Mouse (Mus musculus) liver, embryonic 12.5 days (tissue): ENCODE measurements around the gene Snx29. TPM values are rescaled to one million over a fixed set of nuclear protein-coding genes. Genes with fewer than 3 reads are reported as not detected.

Source experiments
- ATAC-seq: fragments of 200-750 bp; cut with Nextera tagmentation; 2 replicates; pipeline ENCODE4 v1.8.0; 2017; ENCODE audit warnings: moderate number of reproducible peaks, mild to moderate bottlenecking, moderate library complexity
- H3K27ac ChIP-seq: fragments of 300-500 bp; sonication (generic); 2 replicates; pipeline ENCODE4 v1.5.1; 2016; ENCODE audit warnings: mild to moderate bottlenecking
- H3K27me3 ChIP-seq: fragments of 300-500 bp; sonication (generic); replicated peaks from 2 replicates; pipeline ENCODE4 v1.6.1; 2016; ENCODE audit warnings: mild to moderate bottlenecking, moderate library complexity
- H3K36me3 ChIP-seq: fragments of 300-500 bp; sonication (generic); 2 replicates; pipeline ENCODE4 v1.6.1; 2016; ENCODE audit warnings: mild to moderate bottlenecking, moderate library complexity
- H3K4me1 ChIP-seq: fragments of 300-500 bp; sonication (generic); 2 replicates; pipeline ENCODE4 v1.6.1; 2016
- H3K4me2 ChIP-seq: fragments of 300-500 bp; sonication (generic); 2 replicates; pipeline ENCODE4 v1.6.1; 2016; ENCODE audit warnings: mild to moderate bottlenecking, moderate library complexity
- H3K4me3 ChIP-seq: fragments of 300-500 bp; sonication (generic); 2 replicates; pipeline ENCODE4 v1.5.1; 2016; ENCODE audit warnings: mild to moderate bottlenecking, moderate library complexity
- H3K9ac ChIP-seq: fragments of 300-500 bp; sonication (generic); 2 replicates; pipeline ENCODE4 v1.6.1; 2016; ENCODE audit warnings: mild to moderate bottlenecking, moderate library complexity
- H3K9me3 ChIP-seq: fragments of 300-500 bp; sonication (generic); replicated peaks from 2 replicates; pipeline ENCODE4 v1.6.1; 2016; ENCODE audit warnings: mild to moderate bottlenecking, moderate library complexity
- WGBS: fragments of 180-500 bp; shearing (Covaris S2); methylation state at CpG from one replicate; pipeline ENCODE4 v1.1.7; 2016; ENCODE audit not compliant: insufficient replicate concordance; 5-methylcytosine and 5-hydroxymethylcytosine counted together
- polyA plus RNA-seq: library from polyadenylated mRNA; unstranded; fragments of >200 nt; fragmentation: Nextera tagmentation; extraction: Ambion mirVana; gene quantifications from 2 replicates; pipeline ENCODE4 v1.2.1, GENCODE M21; 2016

The Snx29 gene
- polyA plus RNA-seq, 1 experiment from 2014 or later: 4.9 TPM

GRCm38 (mm10) chr16:11597769-11598168, 275.1 kb downstream of the Snx29 start:
- ATAC-seq: no peak
- no peaks in the 10 kb centered on the region for H3K27me3 ChIP-seq
- WGBS: 69% methylated on average over 7 of the region's 7 CpGs
- no peak overlapping the region for H3K4me3 ChIP-seq
- no peak overlapping the region for H3K27ac ChIP-seq
- no peak overlapping the region for H3K9ac ChIP-seq
- H3K4me2 ChIP-seq: no peak overlapping the region
- H3K9me3 ChIP-seq: no peaks in the 10 kb centered on the region
- H3K36me3 ChIP-seq: no peaks in the 10 kb centered on the region
- H3K4me1 ChIP-seq: peaks cover 16% of the 10 kb centered on the region

GRCm38 (mm10) chr16:11599523-11599922, 276.8 kb downstream of the Snx29 start:
- Histone ChIP-seq H3K4me2 (no peak overlapping the region), H3K9me3 (no peaks in the 10 kb centered on the region), H3K4me1 (peaks cover 16% of the 10 kb centered on the region), H3K4me3 (no peak overlapping the region), H3K27ac (no peak overlapping the region), H3K9ac (no peak overlapping the region), H3K27me3 (no peaks in the 10 kb centered on the region), H3K36me3 (no peaks in the 10 kb centered on the region)
- no peak for ATAC-seq
- 75% methylated on average over 3 of the region's 3 CpGs for WGBS

GRCm38 (mm10) chr16:11601336-11602082, 278.8 kb downstream of the Snx29 start:
- no peaks in the 10 kb centered on the region for H3K36me3 ChIP-seq
- H3K4me2 ChIP-seq: no peak overlapping the region
- no peaks in the 10 kb centered on the region for H3K27me3 ChIP-seq
- ATAC-seq: no peak
- no peak overlapping the region for H3K27ac ChIP-seq
- no peak overlapping the region for H3K4me3 ChIP-seq
- no peaks in the 10 kb centered on the region for H3K9me3 ChIP-seq
- 55% methylated on average over 1 of the region's 1 CpGs for WGBS
- H3K9ac ChIP-seq: no peak overlapping the region
- peaks cover 31% of the 10 kb centered on the region for H3K4me1 ChIP-seq

GRCm38 (mm10) chr16:11603667-11604422, 281.1 kb downstream of the Snx29 start:
- 67% methylated on average over 5 of the region's 5 CpGs for WGBS
- Histone ChIP-seq H3K4me1 (peaks cover 40% of the 10 kb centered on the region), H3K9ac (no peak overlapping the region), H3K36me3 (no peaks in the 10 kb centered on the region), H3K9me3 (no peaks in the 10 kb centered on the region), H3K4me2 (no peak overlapping the region), H3K27me3 (no peaks in the 10 kb centered on the region), H3K27ac (peak overlapping the region; percentile 7; the same call in 1 of the 2 replicates), H3K4me3 (no peak overlapping the region)
- peak; percentile 78 for ATAC-seq

- H3K9me3 ChIP-seq: no peaks in the 10 kb centered on the region
- H3K9ac ChIP-seq: no peak overlapping the region
- no peak overlapping the region for H3K4me3 ChIP-seq
- WGBS: 79% methylated on average over 3 of the region's 3 CpGs
- H3K4me2 ChIP-seq: no peak overlapping the region
- no peaks in the 10 kb centered on the region for H3K36me3 ChIP-seq
- no peak for ATAC-seq
- H3K27ac ChIP-seq: no peak overlapping the region
- H3K4me1 ChIP-seq: peaks cover 49% of the 10 kb centered on the region
- no peaks in the 10 kb centered on the region for H3K27me3 ChIP-seq
These were observed 289.9 kb downstream of the Snx29 start for GRCm38 (mm10) chr16:11612526-11613126.

GRCm38 (mm10) chr16:11614401-11615014, 291.8 kb downstream of the Snx29 start:
- Histone ChIP-seq H3K27me3 (no peaks in the 10 kb centered on the region), H3K9ac (no peak overlapping the region), H3K4me3 (no peak overlapping the region), H3K27ac (peak overlapping the region; percentile 66), H3K9me3 (no peaks in the 10 kb centered on the region), H3K4me1 (peaks cover 45% of the 10 kb centered on the region), H3K36me3 (no peaks in the 10 kb centered on the region), H3K4me2 (peak overlapping the region; percentile 18)
- 45% methylated on average over 3 of the region's 3 CpGs for WGBS
- peak; percentile 92 for ATAC-seq

GRCm38 (mm10) chr16:11615633-11616032, 292.9 kb downstream of the Snx29 start:
- ATAC-seq: no peak
- H3K4me3 ChIP-seq: no peak overlapping the region
- 53% methylated on average over 2 of the region's 2 CpGs for WGBS
- no peak overlapping the region for H3K9ac ChIP-seq
- peak overlapping the region; percentile 66 for H3K27ac ChIP-seq
- no peaks in the 10 kb centered on the region for H3K36me3 ChIP-seq
- H3K4me1 ChIP-seq: peaks cover 49% of the 10 kb centered on the region
- H3K9me3 ChIP-seq: no peaks in the 10 kb centered on the region
- H3K27me3 ChIP-seq: no peaks in the 10 kb centered on the region
- no peak overlapping the region for H3K4me2 ChIP-seq

GRCm38 (mm10) chr16:11619951-11620350, 297.2 kb downstream of the Snx29 start:
- no peaks in the 10 kb centered on the region for H3K27me3 ChIP-seq
- no peak overlapping the region for H3K9ac ChIP-seq
- H3K4me1 ChIP-seq: peaks cover 46% of the 10 kb centered on the region
- no peaks in the 10 kb centered on the region for H3K9me3 ChIP-seq
- no peak overlapping the region for H3K27ac ChIP-seq
- ATAC-seq: no peak
- no peaks in the 10 kb centered on the region for H3K36me3 ChIP-seq
- no peak overlapping the region for H3K4me2 ChIP-seq
- no peak overlapping the region for H3K4me3 ChIP-seq
- WGBS: 81% methylated on average over 2 of the region's 2 CpGs

GRCm38 (mm10) chr16:11621042-11621441, 298.3 kb downstream of the Snx29 start:
- Histone ChIP-seq H3K4me2 (no peak overlapping the region), H3K27ac (no peak overlapping the region), H3K9me3 (no peaks in the 10 kb centered on the region), H3K4me3 (no peak overlapping the region), H3K36me3 (no peaks in the 10 kb centered on the region), H3K9ac (no peak overlapping the region), H3K4me1 (peaks cover 35% of the 10 kb centered on the region), H3K27me3 (no peaks in the 10 kb centered on the region)
- no peak for ATAC-seq
- 61% methylated on average over 3 of the region's 3 CpGs for WGBS

GRCm38 (mm10) chr16:11621664-11622063, 299.0 kb downstream of the Snx29 start:
- Histone ChIP-seq H3K9me3 (no peaks in the 10 kb centered on the region), H3K4me2 (no peak overlapping the region), H3K4me1 (peaks cover 41% of the 10 kb centered on the region), H3K9ac (no peak overlapping the region), H3K27me3 (no peaks in the 10 kb centered on the region), H3K27ac (no peak overlapping the region), H3K4me3 (no peak overlapping the region), H3K36me3 (no peaks in the 10 kb centered on the region)
- WGBS: 78% methylated on average over 1 of the region's 1 CpGs
- 0 out of 2 replicates have a peak, but pooled peaks have one; percentile 27 for ATAC-seq

- H3K27me3 ChIP-seq: no peaks in the 10 kb centered on the region
- peak; percentile 87 for ATAC-seq
These were observed 300.3 kb downstream of the Snx29 start for GRCm38 (mm10) chr16:11623032-11623431.

GRCm38 (mm10) chr16:11624121-11624520, 301.4 kb downstream of the Snx29 start:
- Histone ChIP-seq H3K27ac (no peak overlapping the region), H3K4me3 (no peak overlapping the region), H3K9ac (no peak overlapping the region), H3K36me3 (no peaks in the 10 kb centered on the region), H3K27me3 (no peaks in the 10 kb centered on the region), H3K9me3 (no peaks in the 10 kb centered on the region), H3K4me1 (peaks cover 46% of the 10 kb centered on the region), H3K4me2 (no peak overlapping the region)
- ATAC-seq: no peak
- 59% methylated on average over 2 of the region's 2 CpGs for WGBS

More at GRCm38 (mm10) chr16:11623032-11623431, 300.3 kb downstream of the Snx29 start:
- Histone ChIP-seq H3K27ac (peak overlapping the region; percentile 13; the same call in 1 of the 2 replicates), H3K4me3 (no peak overlapping the region), H3K4me1 (peaks cover 46% of the 10 kb centered on the region), H3K9me3 (no peaks in the 10 kb centered on the region), H3K36me3 (no peaks in the 10 kb centered on the region), H3K9ac (no peak overlapping the region), H3K4me2 (no peak overlapping the region)
- 46% methylated on average over 3 of the region's 3 CpGs for WGBS
